Mouse (Mus musculus) erythroblast, embryonic 14.5 days (primary cell): Measurements from ENCODE around the gene Stard5. TPM values are rescaled to one million over a fixed set of nuclear protein-coding genes. Genes with fewer than 3 reads are reported as not detected.

Source experiments
- H3K27me3 ChIP-seq: 2 replicates; pipeline ENCODE4 v1.6.1; 2012; ENCODE audit warnings: inconsistent platforms; ENCODE audit not compliant: control insufficient read depth
- H3K36me3 ChIP-seq: 2 replicates; pipeline ENCODE4 v1.6.1; 2012; ENCODE audit warnings: mild to moderate bottlenecking, inconsistent platforms; ENCODE audit not compliant: control insufficient read depth
- H3K4me1 ChIP-seq: 2 replicates; pipeline ENCODE4 v1.6.1; 2012; ENCODE audit warnings: inconsistent platforms; ENCODE audit not compliant: control insufficient read depth
- H3K4me3 ChIP-seq: replicated peaks from 2 replicates; pipeline ENCODE3; 2012; ENCODE audit warnings: moderate library complexity, mild to moderate bottlenecking, inconsistent platforms
- H3K9me3 ChIP-seq: 2 replicates; pipeline ENCODE4 v1.6.1; 2012; ENCODE audit warnings: low read length, inconsistent platforms, mixed read lengths; ENCODE audit not compliant: control insufficient read depth
- GATA1 ChIP-seq: IDR thresholded peaks from 2 replicates; pipeline ENCODE4 v1.6.1; 2012; ENCODE audit warnings: low read length, inconsistent platforms, mixed read lengths
- TAL1 ChIP-seq: IDR thresholded peaks from 3 replicates; pipeline ENCODE4 v1.6.1; 2012; ENCODE audit warnings: low read length, inconsistent platforms, mixed read lengths
- polyA plus RNA-seq: library from polyadenylated mRNA; stranded (reverse); fragments of >175 nt; gene quantifications from 2 replicates; pipeline ENCODE4 v1.2.3, GENCODE M21; 2012

Gene Stard5
- polyA plus RNA-seq, 1 experiment, result 0.05 TPM

GRCm38 (mm10) chr7:83631073-83631827 lies 509 bp upstream of the Stard5 start:
- Histone ChIP-seq H3K4me1 (peaks cover 27% of the 10 kb centered on the region), H3K27me3 (no peaks in the 10 kb centered on the region), H3K4me3 (peak overlapping the region; percentile 67), H3K36me3 (no peaks in the 10 kb centered on the region; the same call in 1 of the 2 replicates), H3K9me3 (no peaks in the 10 kb centered on the region)
- TF ChIP-seq GATA1, result no peak
- no peak for TF ChIP-seq TAL1

- TF ChIP-seq TAL1 (no peak), GATA1 (no peak)
- H3K4me1 ChIP-seq, result peaks cover 27% of the 10 kb centered on the region
- no peaks in the 10 kb centered on the region for H3K9me3 ChIP-seq
- H3K36me3 ChIP-seq, result no peaks in the 10 kb centered on the region; the same call in 1 of the 2 replicates
- peak overlapping the region; percentile 67 for H3K4me3 ChIP-seq
- no peaks in the 10 kb centered on the region for H3K27me3 ChIP-seq
Observed at GRCm38 (mm10) chr7:83632682-83633120, 942 bp downstream of the Stard5 start.

GRCm38 (mm10) chr7:83633856-83634255 lies 2.1 kb downstream of the Stard5 start:
- TF ChIP-seq GATA1, result no peak
- no peak for TF ChIP-seq TAL1

DNA sequence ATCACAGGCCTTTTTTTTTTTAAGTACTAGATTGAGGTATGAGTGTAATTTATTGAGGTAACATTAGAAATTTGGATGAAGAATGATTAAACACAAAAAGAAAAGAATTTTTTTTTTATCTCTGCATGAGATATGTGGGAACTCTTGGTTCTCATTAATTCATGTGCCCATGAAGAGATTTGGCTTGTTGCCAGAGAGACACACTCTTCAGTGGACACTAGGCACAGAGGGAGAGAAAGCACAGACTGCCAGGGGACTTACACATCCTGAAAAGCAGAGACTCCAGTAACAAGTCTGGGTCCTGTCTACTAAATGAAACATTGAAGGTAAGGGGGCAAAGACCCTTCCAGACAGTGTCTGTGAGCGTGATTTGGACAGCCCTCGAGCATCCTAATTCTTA lies 4.0 kb downstream of the Stard5 start:
- peaks cover 27% of the 10 kb centered on the region for H3K4me1 ChIP-seq
- H3K9me3 ChIP-seq, result no peaks in the 10 kb centered on the region
- peaks cover 4% of the 10 kb centered on the region; the same call in 1 of the 2 replicates for H3K36me3 ChIP-seq
- H3K4me3 ChIP-seq, result no peak overlapping the region
- H3K27me3 ChIP-seq, result no peaks in the 10 kb centered on the region
- TF ChIP-seq TAL1 (no peak), GATA1 (no peak)

More at GRCm38 (mm10) chr7:83633856-83634255, 2.1 kb downstream of the Stard5 start:
- H3K36me3 ChIP-seq, result no peaks in the 10 kb centered on the region; the same call in 1 of the 2 replicates
- no peak overlapping the region for H3K4me3 ChIP-seq
- H3K9me3 ChIP-seq, result no peaks in the 10 kb centered on the region
- no peaks in the 10 kb centered on the region for H3K27me3 ChIP-seq
- H3K4me1 ChIP-seq, result peaks cover 27% of the 10 kb centered on the region

DNA sequence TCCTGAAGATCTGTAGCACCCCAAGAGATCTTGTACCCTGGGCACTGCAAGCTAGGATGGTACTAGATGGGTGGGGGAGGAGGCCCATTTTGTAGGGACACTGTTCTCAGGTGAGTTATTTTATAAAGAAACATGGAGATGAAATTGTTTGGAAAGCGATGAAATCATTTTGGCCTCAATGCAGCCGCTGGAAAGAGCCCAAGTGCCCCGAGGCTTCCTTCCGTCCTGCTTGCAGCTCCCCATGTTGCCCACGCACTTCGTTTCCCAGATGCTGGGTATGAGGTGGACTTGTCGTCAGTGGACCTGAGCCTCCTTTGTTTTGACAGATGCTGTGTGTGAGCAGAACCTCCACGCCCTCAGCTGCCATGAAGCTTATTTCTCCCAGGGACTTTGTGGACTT lies 4.7 kb downstream of the Stard5 start:
- Histone ChIP-seq H3K36me3 (peaks cover 6% of the 10 kb centered on the region; the same call in 1 of the 2 replicates), H3K4me3 (no peak overlapping the region), H3K4me1 (peaks cover 20% of the 10 kb centered on the region), H3K9me3 (no peaks in the 10 kb centered on the region), H3K27me3 (no peaks in the 10 kb centered on the region)
- TF ChIP-seq GATA1, result no peak
- no peak for TF ChIP-seq TAL1

DNA sequence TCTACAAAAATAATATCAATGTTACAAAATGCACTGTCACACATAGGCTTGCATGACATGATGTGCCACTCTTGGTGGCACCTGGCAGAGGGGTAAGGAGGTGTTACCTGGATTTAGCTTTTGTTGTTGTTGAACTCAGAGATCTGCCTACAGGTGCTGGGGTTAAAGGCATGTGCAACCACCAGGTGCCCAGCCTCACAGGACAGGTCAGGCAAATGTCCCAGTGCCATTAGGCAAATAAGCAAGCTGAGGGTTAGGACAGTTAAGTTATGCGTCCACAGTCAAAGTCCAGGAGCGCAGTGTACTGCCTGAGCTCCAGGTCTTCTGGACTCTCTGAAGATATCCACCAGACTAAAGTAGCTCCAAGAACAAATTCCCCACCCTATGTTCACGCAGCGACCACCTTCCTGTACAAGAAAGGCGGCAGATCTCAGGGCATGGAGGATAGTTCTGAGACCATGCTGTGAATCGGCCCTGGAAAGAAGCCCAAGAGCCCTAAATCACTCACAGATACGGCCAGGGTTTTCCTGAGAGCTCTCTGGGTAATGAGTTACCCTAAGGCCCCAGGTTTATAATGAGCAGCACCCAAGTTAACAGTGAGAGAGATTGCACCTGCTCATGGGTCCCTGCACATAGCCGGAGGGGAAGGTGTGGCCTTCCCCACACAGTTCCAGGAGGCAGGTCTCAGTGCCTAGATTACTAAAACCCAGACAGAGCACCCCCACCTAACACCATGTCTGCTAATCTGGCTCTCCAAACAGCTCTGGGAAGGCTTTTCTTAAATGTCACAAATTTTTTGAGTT lies 6.2 kb downstream of the Stard5 start:
- H3K4me3 ChIP-seq, result no peak overlapping the region
- H3K4me1 ChIP-seq, result peaks cover 6% of the 10 kb centered on the region
- TF ChIP-seq TAL1, result no peak
- TF ChIP-seq GATA1, result no peak
- H3K9me3 ChIP-seq, result no peaks in the 10 kb centered on the region
- no peaks in the 10 kb centered on the region for H3K27me3 ChIP-seq
- H3K36me3 ChIP-seq, result peaks cover 6% of the 10 kb centered on the region; the same call in 1 of the 2 replicates

GRCm38 (mm10) chr7:83639084-83639483 lies 7.3 kb downstream of the Stard5 start:
- no peaks in the 10 kb centered on the region for H3K4me1 ChIP-seq
- TF ChIP-seq TAL1 (no peak), GATA1 (no peak)
- H3K9me3 ChIP-seq, result no peaks in the 10 kb centered on the region
- no peak overlapping the region for H3K4me3 ChIP-seq
- H3K27me3 ChIP-seq, result no peaks in the 10 kb centered on the region
- H3K36me3 ChIP-seq, result peaks cover 6% of the 10 kb centered on the region; the same call in 1 of the 2 replicates

GRCm38 (mm10) chr7:83640581-83640980 lies 8.8 kb downstream of the Stard5 start:
- no peaks in the 10 kb centered on the region for H3K9me3 ChIP-seq
- H3K4me1 ChIP-seq, result no peaks in the 10 kb centered on the region
- H3K27me3 ChIP-seq, result no peaks in the 10 kb centered on the region
- TF ChIP-seq TAL1, result no peak
- no peak for TF ChIP-seq GATA1
- peaks cover 6% of the 10 kb centered on the region; the same call in 1 of the 2 replicates for H3K36me3 ChIP-seq
- H3K4me3 ChIP-seq, result no peak overlapping the region

GRCm38 (mm10) chr7:83641163-83641562 lies 9.4 kb downstream of the Stard5 start:
- TF ChIP-seq TAL1, result no peak
- no peak for TF ChIP-seq GATA1
- no peaks in the 10 kb centered on the region for H3K9me3 ChIP-seq
- H3K36me3 ChIP-seq, result peaks cover 6% of the 10 kb centered on the region; the same call in 1 of the 2 replicates

More at GRCm38 (mm10) chr7:83641163-83641562, 9.4 kb downstream of the Stard5 start:
- H3K4me3 ChIP-seq, result no peak overlapping the region
- H3K27me3 ChIP-seq, result no peaks in the 10 kb centered on the region
- H3K4me1 ChIP-seq, result no peaks in the 10 kb centered on the region
